Mouse (Mus musculus): ENCODE measurements around the gene Gm2431.

- TF ChIP-seq CTCF (IDR thresholded peaks at IDR 0.05; ENCODE audit: low read depth, low read length) (no peak), POLR2A (IDR thresholded peaks at IDR 0.05; ENCODE audit: borderline replicate concordance, low read depth, low read length) (no peak)
Observed at GRCm38 (mm10) chr7:142303249-142303648, 45.1 kb upstream of the Gm2431 start, which contains the start of gene Krtap5-4.

Data from bone marrow macrophage, adult 2 months (primary cell).